Comparison of ENCODE assay signal across 27 mouse cellular contexts in the genomic region with DNA sequence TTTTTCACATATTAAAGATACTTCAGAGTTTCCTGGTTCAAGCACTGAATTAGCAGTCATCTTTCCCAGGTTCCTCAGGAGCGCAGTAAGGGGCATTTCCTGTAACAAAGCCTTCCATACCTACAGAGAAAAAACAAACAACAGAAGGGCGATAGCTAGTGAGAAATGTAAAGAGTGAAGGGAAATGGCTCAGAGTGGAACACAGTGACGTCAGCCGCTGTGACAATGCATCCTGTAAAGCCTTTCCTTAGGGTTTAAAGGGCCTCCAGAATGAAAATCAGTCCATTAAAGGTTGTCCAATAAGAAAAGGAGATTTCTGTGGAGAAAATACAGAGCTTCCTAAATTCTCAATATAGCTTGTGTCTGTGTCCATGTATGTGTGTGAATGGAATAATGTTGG. TPM values are rescaled to one million over a fixed set of nuclear protein-coding genes. Genes with fewer than 3 reads are reported as not detected.
"Had no signal": no experiment of that assay in that cellular context is flagged by ENCODE, and none has a peak within 500 bp of the region (broad histone marks: within the 10 kb centered on the region; RNA-seq: fewer than 3 reads in every experiment).

No protein-coding gene starts in this region.

- H3K27ac ChIP-seq: embryonic facial prominence, embryonic 10.5 days; embryonic facial prominence, embryonic 12.5 days; embryonic facial prominence, embryonic 13.5 days; embryonic facial prominence, embryonic 15.5 days; forebrain, embryonic 10.5 days; forebrain, embryonic 12.5 days; forebrain, embryonic 13.5 days; forebrain, embryonic 15.5 days; gastrocnemius, adult 2 months; heart, adult 2 months had no signal

- H3K4me2 ChIP-seq: embryonic facial prominence, embryonic 12.5 days; embryonic facial prominence, embryonic 13.5 days; embryonic facial prominence, embryonic 15.5 days; forebrain, embryonic 12.5 days; forebrain, embryonic 13.5 days; forebrain, embryonic 15.5 days had no signal

- H3K4me1 ChIP-seq: embryonic facial prominence, embryonic 12.5 days; embryonic facial prominence, embryonic 13.5 days; embryonic facial prominence, embryonic 15.5 days had no signal

- H3K4me3 ChIP-seq: embryonic facial prominence, embryonic 10.5 days; embryonic facial prominence, embryonic 12.5 days; embryonic facial prominence, embryonic 13.5 days; embryonic facial prominence, embryonic 15.5 days; erythroblast, embryonic 14.5 days; forebrain, embryonic 10.5 days; forebrain, embryonic 12.5 days; forebrain, embryonic 13.5 days; forebrain, embryonic 15.5 days; gastrocnemius, adult 2 months; heart, adult 2 months had no signal

- H3K9me3 ChIP-seq: embryonic facial prominence, embryonic 10.5 days; embryonic facial prominence, embryonic 12.5 days; embryonic facial prominence, embryonic 13.5 days; embryonic facial prominence, embryonic 15.5 days; forebrain, embryonic 10.5 days; forebrain, embryonic 12.5 days; forebrain, embryonic 13.5 days; forebrain, embryonic 15.5 days had no signal

- H3K9ac ChIP-seq: embryonic facial prominence, embryonic 12.5 days; embryonic facial prominence, embryonic 13.5 days; embryonic facial prominence, embryonic 15.5 days; forebrain, embryonic 12.5 days; forebrain, embryonic 13.5 days; forebrain, embryonic 15.5 days; forebrain, postnatal 0 days had no signal

- DNase-seq: cerebellum, adult 8-10 months; cerebellum, adult 9-10 months; cerebellum, adult 9-11 months; cerebellum, postnatal 10 days; cerebellum, postnatal 14 days; cerebellum, postnatal 25 days; cerebellum, postnatal 36 days; embryo, embryonic 11 days; forebrain, postnatal 0 days; gastrocnemius, adult 2 months; gastrocnemius, postnatal 10 days; gastrocnemius, postnatal 14 days; gastrocnemius, postnatal 25 days; gastrocnemius, postnatal 36 days; heart, adult 18-20 months; heart, adult 2 months had no signal

- H3K27me3 ChIP-seq: embryonic facial prominence, embryonic 12.5 days; embryonic facial prominence, embryonic 13.5 days; embryonic facial prominence, embryonic 15.5 days; forebrain, embryonic 12.5 days; forebrain, embryonic 13.5 days; forebrain, embryonic 15.5 days had no signal

- ATAC-seq: forebrain, embryonic 13.5 days; forebrain, embryonic 14.5 days; forebrain, embryonic 15.5 days; forebrain, embryonic 16.5 days; forebrain, postnatal 0 days had no signal

RNA-seq across cellular contexts. Expression of a gene that starts 11.1 kb away (rescaled TPM):
- polyA plus RNA-seq: erythroblast, embryonic 14.5 days had no signal
